Mouse (Mus musculus): Measurements from ENCODE around the gene Nt5c3b. TPM values are rescaled to one million over a fixed set of nuclear protein-coding genes. Genes with fewer than 3 reads are reported as not detected.

Nt5c3b gene
- polyA plus RNA-seq, 1 experiment from 2014 or later, result 126 TPM

DNA sequence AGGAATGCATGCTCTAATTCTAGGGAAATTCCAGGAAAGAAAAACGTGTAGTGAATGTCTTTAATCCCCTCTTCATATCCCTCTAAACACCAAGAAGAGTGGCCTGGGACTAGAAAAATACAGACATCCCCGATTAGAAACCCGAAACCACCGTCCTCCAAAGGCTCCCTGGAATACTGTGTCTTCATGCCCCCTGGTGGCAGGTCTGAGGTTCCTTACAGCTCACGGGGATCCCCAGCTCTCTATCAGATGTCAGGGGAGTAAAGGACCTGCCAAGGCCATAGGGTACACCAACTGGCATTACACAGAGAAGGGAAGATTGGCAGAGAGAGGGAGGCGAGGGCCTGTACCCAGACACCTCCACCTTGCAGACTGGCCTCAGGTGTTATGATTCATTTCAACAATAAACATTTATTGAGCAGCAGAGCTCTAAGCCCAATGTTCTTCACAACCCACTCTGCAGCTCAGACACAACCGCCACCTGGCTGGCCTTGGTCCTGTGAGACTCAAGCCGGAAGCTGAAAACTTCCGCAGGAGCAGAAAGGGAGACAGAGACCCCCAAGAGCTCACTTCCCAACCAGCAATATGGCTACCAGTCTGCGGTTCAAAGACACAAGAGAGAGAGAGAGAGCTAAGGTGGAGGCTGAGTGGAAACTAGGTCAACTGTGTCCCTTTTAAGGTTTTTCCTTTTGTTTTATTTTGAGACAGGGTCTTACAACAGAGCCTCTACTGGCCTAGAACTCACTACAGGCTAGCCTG, 33.4 kb downstream of the Nt5c3b start:
- ATAC-seq (ENCODE audit: insufficient number of reproducible peaks, insufficient read depth, low FRiP score, low read depth), result 0 out of 2 replicates have a peak, but pooled peaks have one; percentile 39
- Histone ChIP-seq H3K4me2 (replicated peaks; ENCODE audit: low read depth, low read length) (no peak overlapping the region), H3K27me3 (ENCODE audit: control insufficient read depth, insufficient read depth, low read length) (no peaks in the 10 kb centered on the region), H3K4me1 (ENCODE audit: control insufficient read depth, insufficient read depth, low read length) (peaks cover 35% of the 10 kb centered on the region), H3K9ac (replicated peaks; ENCODE audit: low read depth, low read length) (no peak overlapping the region), H3K27ac (ENCODE audit: low read length) (no peak overlapping the region), H3K36me3 (ENCODE audit: control insufficient read depth, insufficient read depth, low read length) (peaks cover 17% of the 10 kb centered on the region), H3K4me3 (ENCODE audit: low read depth, low read length) (no peak overlapping the region), H3K9me3 (ENCODE audit: control insufficient read depth, low read depth, low read length) (no peaks in the 10 kb centered on the region)
- WGBS, result 37% methylated on average over 10 of the region's 10 CpGs

DNA sequence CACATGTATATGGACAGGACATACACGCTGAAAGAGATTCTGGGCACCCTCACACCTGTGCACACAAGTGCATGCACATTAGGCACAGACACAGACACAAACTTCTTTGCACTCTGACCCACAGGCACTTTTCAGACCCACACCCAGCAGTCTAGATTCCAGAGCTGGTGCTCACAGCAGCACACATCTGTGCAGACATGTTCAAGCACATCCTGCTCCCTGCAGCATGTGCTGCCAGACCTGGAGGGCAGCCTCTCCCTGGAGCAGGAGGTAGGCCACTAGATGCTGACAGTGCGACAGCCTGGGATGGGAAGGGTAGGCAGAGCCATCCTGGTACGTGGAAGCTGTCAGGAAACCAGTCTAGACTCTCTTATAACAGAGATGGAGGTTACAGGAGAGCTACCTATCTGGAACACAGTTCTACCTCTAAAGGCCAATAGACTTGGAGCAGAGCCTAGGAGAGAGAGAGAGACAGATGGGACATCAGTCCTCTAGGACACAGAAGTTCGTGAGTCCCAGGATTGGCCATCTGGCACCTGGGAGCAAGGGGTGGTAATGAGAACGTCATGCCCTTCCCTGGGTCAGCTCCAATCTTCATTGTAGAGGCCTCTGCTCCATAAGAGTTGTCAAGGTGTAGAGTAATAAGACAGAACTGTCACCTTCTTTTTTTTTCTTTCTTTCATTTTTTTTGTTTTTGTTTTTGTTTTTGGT, 34.5 kb downstream of the Nt5c3b start:
- H3K36me3 ChIP-seq (ENCODE audit: control insufficient read depth, insufficient read depth, low read length), result peaks cover 17% of the 10 kb centered on the region
- H3K4me1 ChIP-seq (ENCODE audit: control insufficient read depth, insufficient read depth, low read length), result peaks cover 31% of the 10 kb centered on the region; the same call in 1 of the 2 replicates
- no peak overlapping the region for H3K4me3 ChIP-seq (ENCODE audit: low read depth, low read length)
- ATAC-seq (ENCODE audit: insufficient number of reproducible peaks, insufficient read depth, low FRiP score, low read depth), result no peak
- H3K27ac ChIP-seq (ENCODE audit: low read length), result no peak overlapping the region; the same call in 1 of the 2 replicates
- no peak overlapping the region for H3K9ac ChIP-seq (replicated peaks; ENCODE audit: low read depth, low read length)
- H3K27me3 ChIP-seq (ENCODE audit: control insufficient read depth, insufficient read depth, low read length), result no peaks in the 10 kb centered on the region
- no peak overlapping the region for H3K4me2 ChIP-seq (replicated peaks; ENCODE audit: low read depth, low read length)
- no peaks in the 10 kb centered on the region for H3K9me3 ChIP-seq (ENCODE audit: control insufficient read depth, low read depth, low read length)
- 73% methylated on average over 5 of the region's 5 CpGs for WGBS

DNA sequence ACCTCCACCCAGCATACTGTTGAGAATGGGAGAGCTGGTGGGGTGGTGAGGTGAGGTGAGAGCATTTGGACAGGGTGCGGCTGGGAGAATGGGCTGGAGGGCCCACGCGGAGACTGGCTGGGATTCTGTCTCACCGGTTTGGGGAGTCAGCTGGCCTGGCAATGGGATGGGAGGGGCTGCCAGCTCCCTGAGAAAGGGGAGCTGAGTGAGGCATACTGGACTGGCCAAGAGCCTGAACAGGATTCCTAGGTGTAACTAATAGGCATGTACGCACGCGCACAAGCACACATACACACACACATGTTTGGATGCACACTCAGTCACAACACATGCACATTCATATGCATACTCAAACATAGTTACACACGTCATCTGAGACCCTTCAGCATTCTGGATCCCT, 35.3 kb downstream of the Nt5c3b start:
- Histone ChIP-seq H3K4me3 (ENCODE audit: low read depth, low read length) (no peak overlapping the region), H3K27me3 (ENCODE audit: control insufficient read depth, insufficient read depth, low read length) (no peaks in the 10 kb centered on the region), H3K36me3 (ENCODE audit: control insufficient read depth, insufficient read depth, low read length) (peaks cover 17% of the 10 kb centered on the region), H3K27ac (ENCODE audit: low read length) (peak overlapping the region; percentile 21; the same call in 1 of the 2 replicates), H3K4me2 (replicated peaks; ENCODE audit: low read depth, low read length) (no peak overlapping the region), H3K4me1 (ENCODE audit: control insufficient read depth, insufficient read depth, low read length) (peaks cover 26% of the 10 kb centered on the region; the same call in 1 of the 2 replicates), H3K9me3 (ENCODE audit: control insufficient read depth, low read depth, low read length) (no peaks in the 10 kb centered on the region), H3K9ac (replicated peaks; ENCODE audit: low read depth, low read length) (no peak overlapping the region)
- 72% methylated on average over 8 of the region's 8 CpGs for WGBS
- ATAC-seq (ENCODE audit: insufficient number of reproducible peaks, insufficient read depth, low FRiP score, low read depth), result no peak; the same call in 1 of the 2 replicates

DNA sequence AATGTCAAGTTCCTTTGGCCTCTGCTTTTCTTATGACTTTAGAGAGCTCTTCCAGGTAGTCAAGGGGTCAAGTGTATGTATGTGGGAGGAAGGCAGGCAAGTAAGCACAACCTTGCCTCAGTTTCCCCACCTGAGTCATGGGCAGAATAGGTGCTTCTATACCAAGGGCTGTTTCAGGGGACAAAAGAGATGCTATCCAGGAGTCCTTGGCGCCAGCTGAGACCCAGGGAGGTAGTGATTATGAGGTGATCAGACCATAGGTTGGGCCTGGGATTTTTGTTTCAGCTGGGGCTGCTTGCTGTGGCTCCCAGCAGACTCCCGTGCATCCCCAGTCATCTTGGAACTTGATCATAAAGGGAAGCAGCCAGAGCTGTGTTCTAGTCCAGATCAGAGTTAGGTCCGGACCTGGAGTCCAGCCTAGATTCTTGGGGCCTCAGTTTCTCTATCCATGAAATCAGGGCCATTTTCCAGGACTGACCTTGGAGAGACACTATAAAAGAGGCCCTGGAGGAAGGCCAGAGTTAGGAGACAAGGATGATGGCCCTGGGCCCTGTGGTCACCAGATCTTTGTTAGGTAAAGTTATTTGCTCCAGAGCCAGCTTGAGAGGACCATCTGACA, 37.0 kb downstream of the Nt5c3b start:
- WGBS, result 85% methylated on average over 3 of the region's 3 CpGs
- ATAC-seq (ENCODE audit: insufficient number of reproducible peaks, insufficient read depth, low FRiP score, low read depth), result no peak
- Histone ChIP-seq H3K4me2 (replicated peaks; ENCODE audit: low read depth, low read length) (no peak overlapping the region), H3K9me3 (ENCODE audit: control insufficient read depth, low read depth, low read length) (no peaks in the 10 kb centered on the region), H3K27me3 (ENCODE audit: control insufficient read depth, insufficient read depth, low read length) (no peaks in the 10 kb centered on the region), H3K4me1 (ENCODE audit: control insufficient read depth, insufficient read depth, low read length) (peaks cover 33% of the 10 kb centered on the region; the same call in 1 of the 2 replicates), H3K36me3 (ENCODE audit: control insufficient read depth, insufficient read depth, low read length) (peaks cover 11% of the 10 kb centered on the region), H3K9ac (replicated peaks; ENCODE audit: low read depth, low read length) (no peak overlapping the region), H3K4me3 (ENCODE audit: low read depth, low read length) (no peak overlapping the region), H3K27ac (ENCODE audit: low read length) (no peak overlapping the region)

DNA sequence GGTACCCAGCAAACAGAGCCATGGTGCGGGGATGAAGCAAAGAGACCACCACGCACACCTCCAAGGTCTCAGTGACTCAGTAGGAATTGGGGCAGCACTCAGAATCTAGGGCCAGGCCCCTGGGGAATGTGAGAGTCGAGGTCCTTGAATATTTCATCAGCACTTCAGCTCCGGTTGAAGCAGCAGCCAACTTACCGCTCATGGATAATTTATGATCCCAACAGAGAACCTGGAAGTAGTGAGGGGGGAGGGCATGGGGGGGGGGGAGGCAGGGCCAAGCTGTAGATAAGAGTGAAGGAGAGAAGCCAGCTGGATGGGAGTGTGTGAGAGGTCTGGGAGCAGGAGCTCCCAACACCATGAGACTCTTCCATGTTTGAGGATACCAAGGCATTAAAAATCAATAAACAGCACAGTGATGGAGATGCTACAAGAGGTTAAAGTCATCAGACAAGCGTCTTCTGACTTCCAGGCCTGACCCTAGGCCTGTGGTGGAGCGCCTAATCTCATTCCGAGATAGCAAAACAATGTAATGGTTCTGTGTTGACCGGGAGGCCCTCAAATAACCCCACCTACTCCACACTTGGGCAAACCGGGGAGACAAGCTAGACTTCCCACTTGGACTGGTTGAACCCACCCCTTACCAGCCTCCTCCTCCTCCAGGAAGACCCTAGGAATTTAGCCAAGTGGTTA, 38.0 kb downstream of the Nt5c3b start:
- Histone ChIP-seq H3K27ac (ENCODE audit: low read length) (peak overlapping the region; percentile 61; the same call in 1 of the 2 replicates), H3K9me3 (ENCODE audit: control insufficient read depth, low read depth, low read length) (no peaks in the 10 kb centered on the region), H3K4me2 (replicated peaks; ENCODE audit: low read depth, low read length) (no peak overlapping the region), H3K4me1 (ENCODE audit: control insufficient read depth, insufficient read depth, low read length) (peaks cover 33% of the 10 kb centered on the region; the same call in 1 of the 2 replicates), H3K4me3 (ENCODE audit: low read depth, low read length) (no peak overlapping the region), H3K9ac (replicated peaks; ENCODE audit: low read depth, low read length) (no peak overlapping the region), H3K36me3 (ENCODE audit: control insufficient read depth, insufficient read depth, low read length) (peaks cover 3% of the 10 kb centered on the region), H3K27me3 (ENCODE audit: control insufficient read depth, insufficient read depth, low read length) (no peaks in the 10 kb centered on the region)
- 33% methylated on average over 10 of the region's 10 CpGs for WGBS
- ATAC-seq (ENCODE audit: insufficient number of reproducible peaks, insufficient read depth, low FRiP score, low read depth), result 0 out of 2 replicates have a peak, but pooled peaks have one; percentile 16

DNA sequence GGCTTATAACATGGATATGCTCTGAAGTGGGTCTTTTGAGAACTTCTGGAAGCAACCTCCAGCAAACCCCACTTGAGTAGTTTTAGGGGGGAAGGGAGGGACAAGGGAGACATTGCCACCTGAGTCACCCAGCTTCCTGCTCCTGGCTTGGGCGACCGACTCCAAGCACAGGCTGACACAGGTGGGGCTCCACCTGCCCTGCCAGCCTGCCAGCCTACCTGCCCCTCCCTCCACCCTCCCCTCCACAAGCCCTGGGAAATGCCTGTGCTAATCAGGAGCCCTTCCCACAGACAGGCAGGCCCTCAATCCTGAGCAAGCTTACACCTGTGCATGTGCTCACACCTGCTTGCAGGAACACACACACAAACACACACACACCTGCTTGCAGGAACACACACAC, 38.9 kb downstream of the Nt5c3b start:
- Histone ChIP-seq H3K36me3 (ENCODE audit: control insufficient read depth, insufficient read depth, low read length) (no peaks in the 10 kb centered on the region), H3K27me3 (ENCODE audit: control insufficient read depth, insufficient read depth, low read length) (no peaks in the 10 kb centered on the region), H3K4me1 (ENCODE audit: control insufficient read depth, insufficient read depth, low read length) (peaks cover 31% of the 10 kb centered on the region; the same call in 1 of the 2 replicates), H3K4me3 (ENCODE audit: low read depth, low read length) (no peak overlapping the region), H3K9me3 (ENCODE audit: control insufficient read depth, low read depth, low read length) (no peaks in the 10 kb centered on the region), H3K27ac (ENCODE audit: low read length) (peak overlapping the region; percentile 61; the same call in 1 of the 2 replicates), H3K4me2 (replicated peaks; ENCODE audit: low read depth, low read length) (no peak overlapping the region), H3K9ac (replicated peaks; ENCODE audit: low read depth, low read length) (no peak overlapping the region)
- 45% methylated on average over 2 of the region's 2 CpGs for WGBS
- peak; percentile 25 for ATAC-seq (ENCODE audit: insufficient number of reproducible peaks, insufficient read depth, low FRiP score, low read depth)

DNA sequence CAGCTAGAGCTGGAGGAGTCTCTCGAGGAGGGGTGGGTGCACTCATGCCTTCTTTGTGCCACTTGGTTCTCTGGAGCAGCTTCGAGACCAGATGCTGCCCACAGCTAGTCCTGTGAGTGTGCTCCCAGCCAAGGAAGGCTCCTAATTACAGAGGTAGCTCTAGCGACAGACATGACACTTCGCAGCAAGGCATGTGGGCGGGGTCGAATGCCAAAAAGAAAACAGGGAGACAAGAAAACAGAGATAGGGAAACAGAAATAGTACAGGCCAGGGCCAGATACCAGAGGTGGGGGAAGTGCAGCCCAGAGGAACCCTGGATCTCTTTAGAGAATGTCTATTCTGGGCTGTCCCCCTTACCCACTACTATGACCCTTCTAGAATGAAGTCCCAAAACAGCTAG, 39.4 kb downstream of the Nt5c3b start:
- Histone ChIP-seq H3K27ac (ENCODE audit: low read length) (no peak overlapping the region; the same call in 1 of the 2 replicates), H3K36me3 (ENCODE audit: control insufficient read depth, insufficient read depth, low read length) (no peaks in the 10 kb centered on the region), H3K27me3 (ENCODE audit: control insufficient read depth, insufficient read depth, low read length) (no peaks in the 10 kb centered on the region), H3K4me2 (replicated peaks; ENCODE audit: low read depth, low read length) (no peak overlapping the region), H3K4me3 (ENCODE audit: low read depth, low read length) (no peak overlapping the region), H3K9me3 (ENCODE audit: control insufficient read depth, low read depth, low read length) (no peaks in the 10 kb centered on the region), H3K9ac (replicated peaks; ENCODE audit: low read depth, low read length) (no peak overlapping the region), H3K4me1 (ENCODE audit: control insufficient read depth, insufficient read depth, low read length) (peaks cover 32% of the 10 kb centered on the region; the same call in 1 of the 2 replicates)
- ATAC-seq (ENCODE audit: insufficient number of reproducible peaks, insufficient read depth, low FRiP score, low read depth), result no peak
- 23% methylated on average over 6 of the region's 6 CpGs for WGBS

DNA sequence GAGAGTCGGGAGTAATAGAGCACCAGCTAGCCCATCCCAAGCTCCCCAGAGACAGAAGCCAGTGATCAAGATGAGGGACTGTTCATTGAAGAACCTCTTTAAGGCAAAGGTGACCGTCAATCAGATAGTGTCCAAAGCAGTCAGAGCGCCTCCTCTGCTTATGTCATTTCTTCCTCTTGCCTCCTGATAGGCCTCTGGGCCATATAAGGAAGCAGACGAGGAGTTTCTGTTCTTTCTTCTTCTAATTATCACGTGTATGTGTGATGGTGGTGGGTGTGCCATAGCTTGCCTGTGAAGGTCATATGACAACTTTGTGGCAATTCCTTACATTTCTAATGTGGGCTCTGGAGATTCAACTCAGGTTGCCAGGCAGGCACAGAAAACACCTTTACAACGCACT, 40.8 kb downstream of the Nt5c3b start:
- ATAC-seq (ENCODE audit: insufficient number of reproducible peaks, insufficient read depth, low FRiP score, low read depth), result no peak
- Histone ChIP-seq H3K27me3 (ENCODE audit: control insufficient read depth, insufficient read depth, low read length) (no peaks in the 10 kb centered on the region), H3K4me1 (ENCODE audit: control insufficient read depth, insufficient read depth, low read length) (peaks cover 33% of the 10 kb centered on the region), H3K9me3 (ENCODE audit: control insufficient read depth, low read depth, low read length) (no peaks in the 10 kb centered on the region), H3K4me3 (ENCODE audit: low read depth, low read length) (no peak overlapping the region), H3K27ac (ENCODE audit: low read length) (no peak overlapping the region), H3K9ac (replicated peaks; ENCODE audit: low read depth, low read length) (no peak overlapping the region), H3K4me2 (replicated peaks; ENCODE audit: low read depth, low read length) (no peak overlapping the region), H3K36me3 (ENCODE audit: control insufficient read depth, insufficient read depth, low read length) (no peaks in the 10 kb centered on the region)
- 70% methylated on average over 6 of the region's 6 CpGs for WGBS
